Mouse (Mus musculus) heart, adult 2 months (tissue): ENCODE measurements at regions not wholly inside any gene's neighbourhood (a gene's known extent, or its start where the extent isn't known, plus 50 kb on each side); places are given as distances from the start of the nearest gene placed in this dataset.

ENCODE experiments used
- DNase-seq, 2 experiments: peaks; one replicate each; pipeline ENCODE4 v3.0.0; 2021
- H3K27ac ChIP-seq: fragments of 200-600 bp; 2 replicates; pipeline ENCODE4 v1.8.1; 2022
- H3K27me3 ChIP-seq: fragments of 200-500 bp; 2 replicates; pipeline ENCODE4 v1.6.1; 2012; ENCODE audit warnings: mild to moderate bottlenecking, low read length, inconsistent platforms, mixed read lengths; ENCODE audit not compliant: control insufficient read depth, insufficient read depth
- H3K36me3 ChIP-seq: fragments of 200-500 bp; 2 replicates; pipeline ENCODE4 v1.6.1; 2012; ENCODE audit warnings: low read length, inconsistent platforms; ENCODE audit not compliant: control insufficient read depth, insufficient read depth
- H3K4me1 ChIP-seq: fragments of 200-500 bp; 2 replicates; pipeline ENCODE4 v1.6.1; 2011; ENCODE audit warnings: low read length; ENCODE audit not compliant: control insufficient read depth, insufficient read depth
- H3K4me3 ChIP-seq: fragments of 200-600 bp; 2 replicates; pipeline ENCODE4 v1.8.1; 2022
- H3K79me2 ChIP-seq: fragments of 200-500 bp; replicated peaks from 2 replicates; pipeline ENCODE4 v1.6.1; 2012; ENCODE audit warnings: mild to moderate bottlenecking, inconsistent platforms, low read length, moderate library complexity, mixed read lengths; ENCODE audit not compliant: control insufficient read depth, insufficient read depth
- H3K9ac ChIP-seq: fragments of 200-500 bp; 2 replicates; pipeline ENCODE4 v1.6.1; 2012; ENCODE audit warnings: low read depth, mild to moderate bottlenecking, control low read depth, inconsistent platforms, low read length, mixed read lengths
- CTCF ChIP-seq: fragments of 200-600 bp; IDR thresholded peaks from 2 replicates; pipeline ENCODE4 v1.8.1; 2022; ENCODE audit warnings: antibody characterized with exemption, mild to moderate bottlenecking, moderate library complexity
- EP300 ChIP-seq: fragments of 200-500 bp; IDR thresholded peaks from 2 replicates; pipeline ENCODE4 v1.6.1; 2011; ENCODE audit warnings: low read depth, low read length, control low read depth; ENCODE audit not compliant: insufficient read depth
- POLR2A ChIP-seq: fragments of 200-500 bp; IDR thresholded peaks from 2 replicates; pipeline ENCODE4 v1.6.1; 2011; ENCODE audit warnings: mild to moderate bottlenecking, low read depth, low read length, control low read depth; ENCODE audit not compliant: insufficient read depth
- WGBS: fragments of 180-500 bp; shearing (Covaris S2); methylation state at CpG from one replicate; pipeline ENCODE4 v1.1.7; 2018; 5-methylcytosine and 5-hydroxymethylcytosine counted together
- intact Hi-C: fragments of 180-260 bp; cut with DNase I; formaldehyde crosslinking; loops from one replicate; pipeline ENCODE4 v1.15.1; 2025

DNA sequence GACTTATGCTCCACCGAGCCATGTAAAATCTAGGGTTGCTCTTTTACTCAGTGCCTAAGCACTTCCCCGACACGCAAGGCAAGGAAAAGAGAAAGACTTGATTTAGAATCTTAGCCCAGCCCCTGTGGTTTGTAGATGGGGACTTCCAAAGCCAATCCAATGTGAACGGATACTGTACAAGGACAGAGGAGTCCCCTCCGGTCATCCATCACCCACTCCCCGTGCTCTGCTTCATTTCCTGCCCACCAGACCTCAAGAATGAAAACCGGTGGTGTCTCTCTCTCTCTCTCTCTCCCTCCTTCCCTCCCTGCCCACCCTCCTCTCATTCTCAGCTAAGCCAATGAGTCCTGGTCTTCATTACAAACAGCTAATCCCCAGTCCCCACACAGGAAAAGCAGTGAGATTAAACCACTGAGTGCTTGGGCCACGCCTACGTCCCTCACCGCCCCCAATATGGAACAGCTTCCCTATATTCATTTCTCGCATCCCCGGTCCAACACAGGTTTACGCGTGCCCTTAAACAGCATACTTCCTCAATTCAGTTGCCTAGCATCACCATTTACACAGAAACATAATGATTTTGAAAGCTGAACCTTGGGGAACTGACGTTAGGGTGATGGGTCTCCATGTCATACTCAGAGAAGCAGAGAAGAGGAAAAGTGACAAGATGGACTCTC is 151.1 kb upstream of the Noct start:
- 87% methylated on average over 15 of the region's 15 CpGs for WGBS

DNA sequence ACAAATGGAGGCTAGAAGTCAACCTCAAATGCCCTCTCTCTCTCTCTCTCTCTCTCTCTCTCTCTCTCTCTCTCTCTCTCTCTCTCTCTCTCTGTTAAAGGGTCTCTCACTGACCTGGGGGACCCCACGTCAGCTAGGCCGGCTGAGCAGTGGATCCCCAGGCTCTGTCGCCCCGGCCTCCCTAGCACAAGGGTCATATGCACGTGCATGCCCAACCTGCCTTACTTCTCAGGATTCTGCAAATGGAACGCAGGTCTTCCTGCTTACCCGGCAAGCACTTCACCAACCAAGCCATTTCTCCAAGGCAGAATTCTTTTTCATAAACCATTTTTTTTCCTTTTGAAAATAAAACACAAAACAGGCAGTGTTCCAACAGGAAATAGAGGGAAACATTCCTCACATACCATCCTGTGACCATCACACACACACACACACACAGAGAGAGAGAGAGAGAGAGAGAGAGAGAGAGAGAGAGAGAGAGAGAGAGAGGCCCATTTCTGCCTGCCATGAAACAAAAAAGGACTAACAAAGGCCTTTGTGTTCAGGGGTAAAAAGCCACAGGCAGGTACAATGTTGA is 150.4 kb upstream of the Noct start:
- TF ChIP-seq CTCF, result no peak
- TF ChIP-seq EP300, result no peak
- no peak for TF ChIP-seq POLR2A
- 71% methylated on average over 7 of the region's 7 CpGs for WGBS
- intact Hi-C loops, result no loop called here
- no peak overlapping the region for H3K4me3 ChIP-seq
- no peak overlapping the region for H3K9ac ChIP-seq
- no peaks in the 10 kb centered on the region for H3K36me3 ChIP-seq
- no peaks in the 10 kb centered on the region for H3K4me1 ChIP-seq
- no peaks in the 10 kb centered on the region for H3K27me3 ChIP-seq
- no peaks in the 10 kb centered on the region for H3K79me2 ChIP-seq
- DNase-seq, result no peak
- H3K27ac ChIP-seq, result no peak overlapping the region

More for the DNA sequence above, 151.1 kb upstream of the Noct start:
- Histone ChIP-seq H3K36me3 (no peaks in the 10 kb centered on the region), H3K9ac (no peak overlapping the region), H3K4me3 (no peak overlapping the region), H3K4me1 (no peaks in the 10 kb centered on the region), H3K79me2 (no peaks in the 10 kb centered on the region), H3K27me3 (no peaks in the 10 kb centered on the region), H3K27ac (no peak overlapping the region)
- intact Hi-C loops, result no loop called here
- TF ChIP-seq CTCF, result no peak
- TF ChIP-seq EP300, result no peak
- TF ChIP-seq POLR2A, result no peak
- DNase-seq, result no peak

DNA sequence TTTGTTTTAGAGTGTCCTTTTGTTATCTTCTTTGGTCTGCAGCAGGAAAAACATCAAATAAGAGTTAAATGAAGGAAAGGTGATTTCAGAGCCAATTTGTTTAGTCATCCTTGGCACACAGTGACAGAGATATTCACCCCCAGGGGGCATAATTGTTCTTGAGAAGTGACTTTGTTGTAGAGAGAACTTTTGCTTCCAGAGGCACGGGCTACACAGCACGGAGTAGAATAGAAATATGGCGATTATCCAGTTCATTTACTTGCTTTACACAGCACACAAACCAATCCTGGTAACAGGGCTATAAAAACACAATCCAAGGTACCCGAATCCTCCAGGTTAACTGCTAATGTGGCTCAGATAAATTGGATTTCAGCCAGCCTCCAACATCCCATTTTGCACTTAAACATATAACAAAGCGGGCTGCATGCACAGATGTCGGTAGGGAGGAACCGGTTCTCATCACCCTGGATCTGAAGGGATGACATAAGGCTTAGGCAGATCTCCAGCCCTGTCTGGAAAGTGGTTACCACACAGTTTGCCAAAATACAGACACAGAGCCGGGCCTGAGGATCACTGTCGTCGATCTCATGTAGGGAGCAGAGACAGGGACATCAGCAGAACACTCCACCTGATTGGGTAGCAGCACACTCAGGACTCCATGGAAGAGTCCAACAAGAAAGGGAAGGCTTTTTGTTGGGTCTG is 148.9 kb upstream of the Noct start:
- intact Hi-C loops, result loop anchor here (1.0 to 5.0 kb wide), 2 partner anchors 47 to 97 kb away; no protein-coding TSS in a partner anchor
- H3K9ac ChIP-seq, result no peak overlapping the region
- H3K4me3 ChIP-seq, result no peak overlapping the region
- peak; percentile 19 to 21 for DNase-seq
- TF ChIP-seq EP300, result no peak
- peak; percentile 51 for TF ChIP-seq CTCF
- TF ChIP-seq POLR2A, result no peak
- WGBS, result 45% methylated on average over 10 of the region's 10 CpGs
- no peaks in the 10 kb centered on the region for H3K79me2 ChIP-seq
- no peak overlapping the region for H3K27ac ChIP-seq
- H3K36me3 ChIP-seq, result no peaks in the 10 kb centered on the region
- H3K4me1 ChIP-seq, result no peaks in the 10 kb centered on the region
- H3K27me3 ChIP-seq, result no peaks in the 10 kb centered on the region

DNA sequence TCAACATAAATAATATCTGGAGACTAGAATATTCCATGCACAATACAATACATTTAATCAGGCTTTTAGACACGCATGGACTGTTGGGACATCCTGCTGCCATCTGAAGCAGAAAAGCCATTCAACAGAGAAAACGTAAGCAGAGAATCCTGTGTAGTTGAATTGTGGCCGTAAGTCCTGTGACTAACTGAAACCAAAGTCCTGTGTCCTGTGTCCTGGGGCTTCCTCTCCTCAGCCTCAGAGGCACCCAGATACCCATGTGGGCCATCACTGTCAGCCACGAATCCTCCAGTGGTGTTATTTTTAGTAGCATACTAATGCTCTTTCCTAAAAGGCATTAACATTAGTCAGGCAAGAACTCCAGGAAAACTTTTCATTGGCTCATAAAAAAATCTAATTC is 145.8 kb upstream of the Noct start:
- Histone ChIP-seq H3K27ac (no peak overlapping the region), H3K27me3 (no peaks in the 10 kb centered on the region), H3K4me3 (no peak overlapping the region), H3K9ac (no peak overlapping the region), H3K79me2 (no peaks in the 10 kb centered on the region), H3K36me3 (no peaks in the 10 kb centered on the region), H3K4me1 (no peaks in the 10 kb centered on the region)
- WGBS, result 71% methylated on average over 4 of the region's 4 CpGs
- TF ChIP-seq CTCF (no peak), POLR2A (no peak), EP300 (no peak)
- intact Hi-C loops, result loop anchor here (5.0 kb wide), 1 partner anchor 94 kb away; no protein-coding TSS in a partner anchor
- no peak for DNase-seq

DNA sequence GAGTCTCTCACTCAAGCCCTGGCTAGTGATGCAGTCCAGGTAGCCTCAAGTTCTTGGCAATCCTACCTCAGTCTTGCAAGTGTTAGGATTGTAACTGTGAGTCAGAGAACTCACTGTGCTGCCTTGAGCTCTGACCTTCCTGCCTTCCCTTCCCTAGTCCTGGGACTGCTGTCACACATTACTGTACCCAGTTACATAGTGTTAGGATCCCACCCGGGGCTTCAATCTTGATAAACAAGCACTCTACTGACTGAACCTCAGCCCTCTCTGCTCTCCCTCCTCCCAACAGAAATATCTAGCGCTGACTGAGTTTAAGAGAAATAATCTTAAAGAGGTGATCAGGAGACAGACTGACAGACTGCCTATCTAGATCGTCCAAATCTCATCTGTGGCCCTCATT is 143.8 kb upstream of the Noct start:
- intact Hi-C loops, result no loop called here
- no peak overlapping the region for H3K9ac ChIP-seq
- no peak overlapping the region for H3K27ac ChIP-seq
- no peaks in the 10 kb centered on the region for H3K4me1 ChIP-seq
- H3K79me2 ChIP-seq, result no peaks in the 10 kb centered on the region
- no peaks in the 10 kb centered on the region for H3K36me3 ChIP-seq
- no peaks in the 10 kb centered on the region for H3K27me3 ChIP-seq
- 37% methylated on average over 3 of the region's 3 CpGs for WGBS
- TF ChIP-seq POLR2A, result no peak
- TF ChIP-seq CTCF, result no peak
- no peak for TF ChIP-seq EP300
- no peak for DNase-seq
- H3K4me3 ChIP-seq, result no peak overlapping the region

DNA sequence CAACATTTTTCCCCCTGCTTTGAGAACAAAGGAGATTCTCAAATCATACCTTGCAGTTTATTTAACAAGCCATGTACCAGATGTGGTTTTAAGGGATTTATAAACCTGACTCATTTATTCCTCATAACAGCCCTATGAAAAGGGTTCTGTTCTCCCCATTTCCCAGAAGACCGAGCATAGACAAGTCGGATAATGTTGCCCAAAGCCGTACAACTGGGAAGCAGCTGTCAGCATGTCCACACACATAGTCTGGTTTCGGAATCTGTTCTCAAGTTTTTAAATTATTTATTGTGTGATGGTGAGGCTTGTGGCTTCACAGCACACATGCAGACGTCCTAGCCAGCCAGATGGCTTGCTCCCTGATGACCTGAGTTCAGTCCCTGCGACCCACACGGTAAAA is 143.4 kb upstream of the Noct start:
- no peak overlapping the region for H3K4me3 ChIP-seq
- intact Hi-C loops, result no loop called here
- no peaks in the 10 kb centered on the region for H3K27me3 ChIP-seq
- no peaks in the 10 kb centered on the region for H3K36me3 ChIP-seq
- H3K4me1 ChIP-seq, result no peaks in the 10 kb centered on the region
- H3K9ac ChIP-seq, result no peak overlapping the region
- no peaks in the 10 kb centered on the region for H3K79me2 ChIP-seq
- DNase-seq, result no peak
- TF ChIP-seq CTCF, result no peak
- TF ChIP-seq EP300, result no peak
- no peak for TF ChIP-seq POLR2A
- no peak overlapping the region for H3K27ac ChIP-seq
- WGBS, result 59% methylated on average over 7 of the region's 7 CpGs
